Mouse (Mus musculus) cerebellum, postnatal 4 days (tissue): ENCODE measurements at regions not wholly inside any gene's neighbourhood (a gene's known extent, or its start where the extent isn't known, plus 50 kb on each side); places are given as distances from the start of the nearest gene placed in this dataset.
A peak's percentile ranks its signal among the peaks of the same experiment; 100 is the strongest.

Experiments used
- DNase-seq, 2 experiments: peaks; one replicate each; pipeline ENCODE4 v3.0.0; 2022; ENCODE audit warnings: low spot score in 2 of 2, mixed read lengths in 1 of 2

- no peak for DNase-seq
Measured at GRCm38 (mm10) chr9:50024820-50025219, 226.1 kb upstream of the Ncam1 start.

DNA sequence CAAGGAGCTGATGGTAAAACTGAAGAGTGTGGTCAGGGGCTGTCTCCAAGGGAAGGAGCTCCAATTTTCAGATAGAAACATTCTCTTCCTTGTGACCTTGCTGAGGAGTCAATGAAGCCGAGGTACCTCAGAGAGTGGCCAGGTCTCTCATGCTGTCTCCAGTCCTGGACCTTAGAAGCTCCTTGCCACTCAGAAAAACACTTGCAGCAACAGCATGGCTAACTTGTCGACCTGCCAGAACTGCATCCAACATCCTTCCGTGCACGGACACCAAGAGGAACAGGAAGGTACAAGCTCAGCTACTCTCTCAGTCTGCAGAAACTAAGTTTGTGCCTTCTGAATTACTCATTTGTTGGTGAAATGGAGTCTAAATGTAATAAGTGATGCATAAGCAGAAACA, 214.9 kb upstream of the Ncam1 start:
- DNase-seq: no peak

- no peak for DNase-seq
Measured at GRCm38 (mm10) chr9:50005757-50006576, 207.2 kb upstream of the Ncam1 start.

DNA sequence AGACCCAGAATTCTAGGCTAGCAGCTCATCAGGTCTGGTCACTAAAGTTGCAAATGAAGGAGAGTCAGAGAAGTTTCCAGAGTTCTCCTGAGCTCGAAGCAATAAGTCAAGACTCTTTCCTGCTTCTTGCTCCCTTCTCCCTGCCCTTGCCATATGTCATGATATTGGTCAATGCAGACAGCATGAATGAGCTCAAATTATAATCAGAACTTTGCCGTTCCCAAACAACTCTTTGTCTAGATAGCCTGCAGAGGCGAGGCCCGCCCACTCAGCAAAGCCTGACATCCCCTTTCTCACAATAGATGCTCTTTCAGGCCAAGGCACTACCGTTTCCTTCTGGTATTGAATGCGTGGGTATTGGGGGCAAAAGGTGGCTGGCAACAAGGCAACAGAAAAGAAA, 204.0 kb upstream of the Ncam1 start:
- DNase-seq: no peak

DNA sequence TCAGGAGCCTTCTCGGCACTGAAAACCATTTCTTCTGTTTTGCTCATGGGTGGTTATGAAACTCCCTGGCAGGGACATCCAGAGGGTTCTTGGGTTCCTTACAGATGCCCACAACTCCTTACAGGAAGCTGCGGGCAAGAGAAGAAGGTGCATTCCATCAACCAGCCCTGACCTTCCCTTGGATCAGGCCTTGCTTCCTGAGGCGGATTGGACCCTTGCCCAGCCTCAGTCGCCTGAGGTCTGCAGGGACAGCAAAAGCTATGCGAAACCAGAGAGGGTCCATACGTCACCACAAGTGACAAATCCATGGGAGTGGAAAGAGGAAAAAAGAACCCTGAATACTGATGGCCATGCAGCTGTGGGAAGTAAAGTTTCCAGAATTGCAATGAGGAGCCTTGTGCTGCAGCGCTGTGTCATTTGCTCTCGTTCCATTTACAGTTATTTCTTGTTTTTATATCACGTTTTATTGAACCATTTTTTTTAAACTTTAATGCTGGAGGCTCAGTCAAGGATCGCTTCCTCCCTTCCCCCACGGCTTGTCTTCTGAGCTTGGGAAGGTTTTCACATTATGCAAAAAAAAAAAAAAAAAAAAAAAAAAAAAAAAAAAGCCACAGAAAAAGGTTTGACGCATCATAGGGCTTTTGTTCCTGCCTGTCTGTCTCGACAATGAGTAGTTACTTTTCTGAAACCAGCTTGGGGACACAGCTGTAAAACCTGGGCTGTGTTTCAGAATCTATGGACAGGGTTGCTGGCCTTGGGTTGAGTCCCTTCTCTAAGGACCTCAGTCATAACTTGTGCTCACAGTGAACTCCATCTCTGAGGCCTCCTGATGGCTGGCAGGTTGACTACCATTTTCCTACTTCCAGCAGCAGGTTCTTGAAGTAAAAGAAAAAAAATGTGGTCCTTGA, 202.0 kb upstream of the Ncam1 start:
- peak in 1 of 2 experiments; percentile 28 for DNase-seq

- no peak for DNase-seq
Measured at GRCm38 (mm10) chr9:49999970-50000369, 201.2 kb upstream of the Ncam1 start.

DNA sequence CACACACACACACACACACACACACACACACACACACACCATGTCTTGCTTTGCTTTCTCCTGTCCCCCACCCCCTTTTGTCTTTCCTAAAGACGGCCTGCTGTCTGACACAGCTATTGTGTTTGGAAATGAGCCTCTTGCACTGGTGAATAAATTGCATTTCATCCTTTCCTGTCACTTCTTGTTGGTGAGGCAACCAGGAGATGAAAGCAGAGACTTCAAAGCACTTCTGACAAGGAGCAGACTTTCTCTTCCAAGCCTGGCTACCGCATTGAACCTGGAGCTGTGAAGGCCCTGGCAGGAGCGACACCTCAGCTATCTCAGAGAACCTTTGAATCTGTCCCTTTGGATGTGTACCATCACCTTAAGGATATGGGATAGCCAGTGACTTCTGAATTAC, 199.4 kb upstream of the Ncam1 start:
- no peak for DNase-seq

- peak; percentile 51 to 76 for DNase-seq
Measured at GRCm38 (mm10) chr9:49989464-49990271, 190.9 kb upstream of the Ncam1 start.

DNA sequence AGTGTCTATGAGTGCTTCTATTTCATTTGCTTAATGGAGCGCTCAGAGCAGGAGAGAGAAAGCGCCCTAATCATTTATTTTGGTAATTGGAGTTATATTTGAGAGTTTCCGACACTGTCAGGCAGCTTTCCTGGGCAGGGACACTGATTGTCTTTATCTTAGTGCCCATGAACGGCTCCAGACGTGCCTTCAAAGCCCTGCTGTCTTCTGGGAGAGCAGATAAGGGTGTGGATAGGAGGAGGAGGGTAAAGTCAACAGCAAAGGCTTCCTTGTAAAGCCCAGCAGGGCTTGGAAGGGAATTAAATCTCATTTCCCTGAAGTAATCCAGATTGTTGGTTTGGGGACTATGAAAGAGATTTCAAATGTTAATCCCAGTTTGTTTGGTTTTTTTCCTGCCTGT, 189.3 kb upstream of the Ncam1 start:
- no peak for DNase-seq

DNA sequence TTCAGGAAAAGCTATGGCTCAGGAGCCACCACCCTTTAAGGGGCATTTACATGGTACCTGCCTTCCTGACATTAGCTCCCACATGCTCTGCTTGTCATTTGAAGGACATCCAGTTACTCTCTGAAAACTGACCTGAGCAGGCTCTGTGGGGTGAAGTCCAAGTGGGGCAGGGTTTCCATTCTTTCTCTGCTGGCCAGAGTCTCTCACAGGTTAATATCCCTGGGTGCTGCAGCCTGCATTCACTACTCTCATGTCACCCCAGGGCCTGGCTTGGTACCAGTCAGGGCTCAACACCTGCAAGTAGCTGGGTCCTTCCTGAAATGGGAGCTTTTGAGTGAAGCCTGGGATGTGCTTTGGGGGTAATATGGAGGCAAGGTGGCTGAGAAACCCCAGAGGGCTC, 188.8 kb upstream of the Ncam1 start:
- DNase-seq: no peak

GRCm38 (mm10) chr9:49980344-49981207, 181.9 kb upstream of the Ncam1 start:
- peak in 1 of 2 experiments; percentile 54 for DNase-seq

- DNase-seq: peak; percentile 28 to 76
Measured at GRCm38 (mm10) chr9:49975938-49976671, 177.4 kb upstream of the Ncam1 start.

DNA sequence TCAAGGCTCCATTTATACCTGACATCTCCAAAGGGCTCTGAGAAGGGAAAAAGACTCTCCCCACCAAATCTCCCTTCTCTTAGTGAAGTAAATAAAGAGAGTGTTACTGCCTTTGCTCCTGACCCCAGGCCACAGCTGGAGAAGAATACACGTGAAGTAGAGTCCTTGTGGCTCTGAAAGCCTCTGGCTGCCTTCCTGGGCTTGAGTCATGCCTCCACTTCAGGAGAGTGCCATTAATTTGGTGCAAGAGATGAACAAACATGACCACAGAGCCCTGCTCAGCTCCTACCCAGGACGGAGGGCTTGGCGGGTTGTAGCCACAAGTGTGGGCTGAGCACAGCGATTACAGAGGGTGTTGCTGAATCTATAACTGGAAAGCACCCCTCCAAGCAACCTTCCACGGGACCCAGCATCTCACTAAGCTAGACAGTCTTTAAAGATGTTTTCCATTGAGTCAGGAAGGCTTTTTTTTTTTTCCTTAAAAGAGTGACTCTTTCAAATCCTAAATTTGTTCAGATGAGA, 175.3 kb upstream of the Ncam1 start:
- DNase-seq: no peak

DNA sequence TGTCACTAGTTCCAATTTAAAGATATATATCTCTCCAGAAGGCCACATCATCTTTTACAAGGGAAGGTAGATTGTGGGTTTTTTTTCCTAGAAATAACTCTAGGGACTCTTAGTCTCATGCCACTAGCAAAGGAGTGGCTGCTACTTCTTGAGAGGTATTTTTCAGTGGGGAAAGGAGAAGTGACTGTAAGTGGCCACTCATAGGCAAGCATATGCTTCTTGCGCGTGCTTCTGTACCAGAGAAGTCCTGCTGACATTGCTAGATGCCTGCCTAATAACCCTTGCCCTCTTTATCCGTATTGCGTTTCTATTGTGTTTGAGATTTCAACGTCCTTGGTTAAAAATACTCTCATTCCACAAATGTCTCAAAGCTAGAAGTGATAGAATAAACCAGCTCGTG, 170.7 kb upstream of the Ncam1 start:
- DNase-seq: no peak

DNA sequence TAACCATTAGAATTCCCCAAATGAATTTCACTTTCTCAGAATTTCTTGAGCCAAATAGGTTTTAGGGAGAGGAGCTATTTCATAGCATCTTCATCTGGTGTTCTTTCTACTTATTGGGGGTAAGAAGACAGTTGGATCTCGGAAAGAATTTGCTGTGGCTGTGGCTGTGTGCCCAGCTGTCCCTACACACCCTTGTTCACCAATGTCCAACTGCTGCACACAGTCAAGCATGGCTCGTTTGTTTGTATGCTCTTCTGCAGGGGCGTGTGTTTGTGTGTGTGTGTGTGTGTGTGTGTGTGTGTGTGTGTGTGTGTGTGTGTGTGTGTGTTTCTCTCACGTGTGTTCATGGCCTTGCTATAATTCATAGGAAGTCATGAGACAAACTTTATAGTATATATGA, 165.9 kb upstream of the Ncam1 start:
- no peak for DNase-seq

- DNase-seq: no peak
Measured at GRCm38 (mm10) chr9:49962561-49963071, 163.9 kb upstream of the Ncam1 start.

DNA sequence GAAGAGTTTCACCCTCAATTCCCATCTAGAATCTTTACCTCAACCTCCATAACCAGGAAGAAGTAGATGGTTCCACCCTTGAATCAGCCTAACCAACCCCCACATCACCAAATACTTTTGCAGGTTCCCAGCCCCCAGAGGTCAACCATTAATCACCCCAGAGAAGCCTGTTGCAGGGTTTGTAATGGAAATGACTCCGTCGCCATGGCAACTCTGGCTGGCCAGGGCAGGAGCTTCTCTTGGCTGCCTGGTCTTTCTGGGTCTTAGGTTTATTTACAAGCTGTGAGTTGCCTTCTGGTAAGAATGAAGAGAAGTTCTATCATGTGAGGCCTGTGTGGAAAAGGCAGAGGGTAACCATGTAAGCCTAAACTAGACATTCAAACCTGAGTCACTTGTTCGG, 163.2 kb upstream of the Ncam1 start:
- DNase-seq: peak in 1 of 2 experiments; percentile 32

DNA sequence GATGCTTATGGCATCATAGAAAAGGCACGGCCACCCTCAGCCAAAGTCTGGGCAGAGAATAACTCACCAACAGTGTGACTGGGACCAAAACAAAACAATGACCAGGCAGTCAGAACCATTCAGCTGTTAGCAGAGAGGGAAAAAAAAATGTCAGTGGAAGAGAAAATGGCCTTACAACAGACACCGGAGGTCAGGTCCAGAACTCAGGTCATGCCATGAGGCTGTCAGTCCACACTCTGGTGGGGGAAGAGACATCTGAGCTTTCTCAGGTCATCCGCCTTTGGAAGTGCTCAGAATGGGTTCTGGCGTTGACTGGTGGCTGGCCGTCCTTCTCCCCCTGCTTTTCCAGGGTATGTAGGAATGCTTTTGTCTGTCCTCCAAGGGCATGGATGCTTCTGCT, 162.6 kb upstream of the Ncam1 start:
- DNase-seq: no peak

- DNase-seq: no peak
Measured at GRCm38 (mm10) chr9:49959987-49960386, 161.3 kb upstream of the Ncam1 start.

GRCm38 (mm10) chr9:49958890-49959289, 160.2 kb upstream of the Ncam1 start:
- DNase-seq: no peak
